Mouse (Mus musculus) liver, embryonic 14.5 days (tissue): ENCODE results near the gene Ddo. TPM values are rescaled to one million over a fixed set of nuclear protein-coding genes. Genes with fewer than 3 reads are reported as not detected.

Source experiments
- ATAC-seq: fragments of 200-750 bp; cut with Nextera tagmentation; 2 replicates; pipeline ENCODE4 v1.8.0; 2017; ENCODE audit warnings: moderate number of reproducible peaks, mild to moderate bottlenecking, moderate library complexity; ENCODE audit not compliant: insufficient read depth
- DNase-seq, 3 experiments: peaks; one replicate each; pipeline ENCODE4 v3.0.0-alpha.2; 2012 to 2013; ENCODE audit warnings: low read depth in 3 of 3, low spot score in 3 of 3
- H3K27ac ChIP-seq: fragments of 300-500 bp; sonication (generic); 2 replicates; pipeline ENCODE4 v1.5.1; 2014; ENCODE audit warnings: moderate library complexity, mild to moderate bottlenecking, control low read depth, inconsistent platforms
- H3K27me3 ChIP-seq: fragments of 300-500 bp; sonication (generic); 2 replicates; pipeline ENCODE4 v1.6.1; 2014; ENCODE audit warnings: mild to moderate bottlenecking, low read length, moderate library complexity; ENCODE audit not compliant: control insufficient read depth, insufficient read depth
- H3K36me3 ChIP-seq: fragments of 300-500 bp; sonication (generic); replicated peaks from 2 replicates; pipeline ENCODE4 v1.6.1; 2014; ENCODE audit warnings: low read depth; ENCODE audit not compliant: control insufficient read depth, insufficient read depth
- H3K4me1 ChIP-seq, 2 experiments: fragments of 200-500 bp in 1 of 2; fragments of 300-500 bp in 1 of 2; sonication (generic) in 1 of 2; replicated peaks; 2 replicates each; pipeline ENCODE4 v1.6.1; 2012 to 2014; ENCODE audit warnings: antibody characterized with exemption in 1 of 2, inconsistent platforms in 1 of 2, low read length in 1 of 2; ENCODE audit not compliant: control insufficient read depth in 2 of 2, insufficient read depth in 2 of 2
- H3K4me2 ChIP-seq: fragments of 300-500 bp; sonication (generic); 2 replicates; pipeline ENCODE4 v1.6.1; 2014; ENCODE audit warnings: low read depth, mild to moderate bottlenecking, control low read depth, moderate library complexity
- H3K4me3 ChIP-seq, 2 experiments: fragments of 200-500 bp in 1 of 2; fragments of 300-500 bp in 1 of 2; sonication (generic) in 1 of 2; 2 replicates each; pipeline ENCODE4 v1.5.1; 2012 to 2014; ENCODE audit warnings: low read depth in 2 of 2, low read length in 2 of 2, mild to moderate bottlenecking in 2 of 2, control low read depth in 1 of 2, inconsistent platforms in 1 of 2, moderate library complexity in 1 of 2; ENCODE audit not compliant: insufficient read depth in 1 of 2
- H3K9ac ChIP-seq: fragments of 300-500 bp; sonication (generic); replicated peaks from 2 replicates; pipeline ENCODE4 v1.6.1; 2014; ENCODE audit warnings: mild to moderate bottlenecking, control low read depth, moderate library complexity
- H3K9me3 ChIP-seq: fragments of 300-500 bp; sonication (generic); 2 replicates; pipeline ENCODE4 v1.6.1; 2016; ENCODE audit warnings: low read length, mixed read lengths; ENCODE audit not compliant: control insufficient read depth
- CTCF ChIP-seq: IDR thresholded peaks from 2 replicates; pipeline ENCODE4 v1.5.1; 2016; ENCODE audit warnings: antibody characterized with exemption, low read depth, control low read depth
- EP300 ChIP-seq: IDR thresholded peaks from 2 replicates; pipeline ENCODE4 v1.6.1; 2016; ENCODE audit warnings: antibody characterized with exemption, low read depth
- WGBS: fragments of 180-500 bp; shearing (Covaris S2); extraction: QIAGEN DNeasy Blood & Tissue Kit; methylation state at CpG from one replicate; pipeline ENCODE4 v1.1.7; 2014; ENCODE audit not compliant: insufficient replicate concordance; 5-methylcytosine and 5-hydroxymethylcytosine counted together
- polyA plus RNA-seq, 2 experiments: library from polyadenylated mRNA; depleted of rRNA in 1 of 2; stranded (reverse) in 1 of 2; unstranded in 1 of 2; fragments of >200 nt; fragmentation: Nextera tagmentation in 1 of 2; extraction: Ambion mirVana in 1 of 2; gene quantifications; 2 replicates each; pipeline versions ENCODE4 v1.2.1 to v1.2.3; 2012 to 2014

Ddo gene
- polyA plus RNA-seq, 2 experiments, result 0.02 TPM; not detected in 1

DNA sequence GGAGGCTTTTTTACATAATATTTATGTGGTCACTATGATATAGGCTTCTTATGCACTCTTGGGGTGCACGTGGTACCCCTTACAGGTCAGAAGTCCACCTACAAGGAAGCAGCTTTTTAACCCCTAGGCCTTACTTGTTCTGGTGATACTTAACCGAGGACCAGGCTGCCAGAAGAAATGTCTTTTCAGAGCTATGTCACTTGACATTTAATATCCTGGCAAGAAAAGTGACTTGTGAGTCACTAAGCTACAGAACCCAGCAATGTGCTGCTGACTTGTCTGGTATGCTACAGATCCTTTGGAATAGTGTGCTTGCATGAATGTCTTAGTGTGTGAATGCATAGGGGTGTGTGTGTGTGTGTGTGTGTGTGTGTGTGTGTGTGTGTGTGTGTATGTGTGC is 57.6 kb downstream of the Ddo start:
- WGBS, result 46% methylated on average over 2 of the region's 2 CpGs
- Histone ChIP-seq H3K4me1 (no peaks in the 10 kb centered on the region), H3K36me3 (no peaks in the 10 kb centered on the region), H3K27ac (no peak overlapping the region), H3K9ac (no peak overlapping the region), H3K4me3 (no peak overlapping the region), H3K4me2 (no peak overlapping the region), H3K9me3 (no peaks in the 10 kb centered on the region), H3K27me3 (peaks cover 6% of the 10 kb centered on the region)
- TF ChIP-seq CTCF, result no peak
- TF ChIP-seq EP300, result no peak
- ATAC-seq (no peak), DNase-seq (no peak)

- no peaks in the 10 kb centered on the region for H3K36me3 ChIP-seq
- ATAC-seq (no peak), DNase-seq (no peak)
- TF ChIP-seq EP300 (no peak), CTCF (no peak)
- H3K27ac ChIP-seq, result no peak overlapping the region
- WGBS, result 61% methylated on average over 6 of the region's 6 CpGs
- no peaks in the 10 kb centered on the region for H3K9me3 ChIP-seq
- no peak overlapping the region for H3K9ac ChIP-seq
- H3K4me1 ChIP-seq, result no peaks in the 10 kb centered on the region
- no peak overlapping the region for H3K4me2 ChIP-seq
- peaks cover 2% of the 10 kb centered on the region for H3K27me3 ChIP-seq
- no peak overlapping the region for H3K4me3 ChIP-seq
Observed at GRCm38 (mm10) chr10:40688266-40688665, 58.5 kb downstream of the Ddo start.

DNA sequence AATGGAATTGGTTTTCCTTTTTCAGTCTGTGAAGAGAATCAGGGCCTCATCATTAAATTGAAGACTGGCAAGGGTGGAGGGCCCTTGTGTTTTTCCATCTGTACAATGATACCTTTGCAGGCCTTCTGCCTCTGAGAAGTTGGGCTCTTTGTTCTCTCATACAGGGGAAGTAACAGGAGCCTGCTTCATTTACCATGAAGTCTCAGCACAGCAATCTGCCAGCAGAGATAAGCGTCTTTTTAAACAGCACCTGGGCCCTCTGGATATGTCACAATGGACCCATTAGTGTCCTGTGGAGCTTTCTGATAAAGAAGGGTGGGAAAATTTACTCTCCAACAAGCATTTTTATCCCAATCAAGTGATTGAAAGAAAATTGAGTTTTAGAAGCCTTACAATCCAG is 59.1 kb downstream of the Ddo start:
- ATAC-seq (no peak), DNase-seq (no peak)
- H3K4me3 ChIP-seq, result no peak overlapping the region
- H3K27ac ChIP-seq, result no peak overlapping the region
- WGBS, result 24% methylated on average over 1 of the region's 1 CpGs
- no peak overlapping the region for H3K4me2 ChIP-seq
- H3K36me3 ChIP-seq, result no peaks in the 10 kb centered on the region
- H3K9me3 ChIP-seq, result no peaks in the 10 kb centered on the region
- no peaks in the 10 kb centered on the region; the same call in 1 of the 2 replicates for H3K27me3 ChIP-seq
- no peak for TF ChIP-seq EP300
- TF ChIP-seq CTCF, result no peak
- no peak overlapping the region for H3K9ac ChIP-seq
- no peaks in the 10 kb centered on the region for H3K4me1 ChIP-seq

- H3K4me3 ChIP-seq, result no peak overlapping the region
- no peak for TF ChIP-seq EP300
- TF ChIP-seq CTCF, result no peak
- no peak overlapping the region for H3K9ac ChIP-seq
- no peaks in the 10 kb centered on the region for H3K9me3 ChIP-seq
- H3K27ac ChIP-seq, result no peak overlapping the region
- H3K4me2 ChIP-seq, result no peak overlapping the region
- H3K27me3 ChIP-seq, result no peaks in the 10 kb centered on the region
- peaks cover 0 to 1% of the 10 kb centered on the region in 2 experiments; a peak in 1 of 4 replicates for H3K4me1 ChIP-seq
- DNase-seq (no peak), ATAC-seq (no peak)
- H3K36me3 ChIP-seq, result no peaks in the 10 kb centered on the region
- 40% methylated on average over 4 of the region's 4 CpGs for WGBS
Observed at GRCm38 (mm10) chr10:40698652-40699051, 68.8 kb downstream of the Ddo start.

DNA sequence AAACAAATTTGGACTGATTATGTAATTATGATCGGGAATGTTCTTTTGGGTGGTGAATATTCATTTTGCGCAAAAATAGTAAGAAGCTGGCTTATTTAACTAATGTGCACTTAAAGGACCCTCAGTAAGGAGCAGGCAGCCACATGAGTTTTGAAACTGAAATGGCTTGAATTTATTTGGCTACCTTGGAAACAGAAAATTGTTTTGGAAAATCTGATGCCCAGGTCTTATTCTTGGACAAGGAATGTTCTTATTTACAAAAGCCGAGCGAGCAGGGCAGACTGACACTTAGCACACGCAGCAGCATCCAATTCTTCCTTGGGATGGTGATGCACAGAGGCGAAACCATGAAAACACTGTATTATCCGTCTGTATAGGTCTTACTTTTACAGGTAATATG is 81.3 kb downstream of the Ddo start:
- Histone ChIP-seq H3K9ac (no peak overlapping the region), H3K4me1 (no peaks in the 10 kb centered on the region), H3K27me3 (no peaks in the 10 kb centered on the region), H3K27ac (no peak overlapping the region), H3K36me3 (no peaks in the 10 kb centered on the region), H3K4me2 (no peak overlapping the region), H3K9me3 (no peaks in the 10 kb centered on the region), H3K4me3 (no peak overlapping the region)
- no peak for TF ChIP-seq CTCF
- no peak for TF ChIP-seq EP300
- DNase-seq (no peak), ATAC-seq (no peak)
- WGBS, result 66% methylated on average over 7 of the region's 7 CpGs
